Mouse (Mus musculus) heart, embryonic 16.5 days (tissue): ENCODE measurements at regions not wholly inside any gene's neighbourhood (a gene's known extent, or its start where the extent isn't known, plus 50 kb on each side); places are given as distances from the start of the nearest gene placed in this dataset.

Experiments
- ATAC-seq: fragments of 200-750 bp; cut with Nextera tagmentation; replicated peaks from 2 replicates; pipeline ENCODE4 v1.8.0; 2017; ENCODE audit warnings: moderate number of reproducible peaks; ENCODE audit not compliant: insufficient read depth, low FRiP score; ENCODE audit errors: extremely low read depth
- H3K27ac ChIP-seq: fragments of 300-500 bp; sonication (generic); 2 replicates; pipeline ENCODE4 v1.5.1; 2014; ENCODE audit warnings: mild to moderate bottlenecking, low read length, control low read depth, moderate library complexity
- H3K27me3 ChIP-seq: fragments of 300-500 bp; sonication (generic); 2 replicates; pipeline ENCODE4 v1.6.1; 2014; ENCODE audit warnings: low read length, mixed read lengths; ENCODE audit not compliant: control insufficient read depth, insufficient read depth
- H3K36me3 ChIP-seq: fragments of 300-500 bp; sonication (generic); 2 replicates; pipeline ENCODE4 v1.6.1; 2014; ENCODE audit not compliant: control insufficient read depth, insufficient read depth
- H3K4me1 ChIP-seq: fragments of 300-500 bp; sonication (generic); 2 replicates; pipeline ENCODE4 v1.6.1; 2014; ENCODE audit warnings: low read length, mixed read lengths; ENCODE audit not compliant: control insufficient read depth, insufficient read depth
- H3K4me2 ChIP-seq: fragments of 300-500 bp; sonication (generic); 2 replicates; pipeline ENCODE4 v1.6.1; 2014; ENCODE audit warnings: low read depth, mild to moderate bottlenecking, control low read depth, low read length
- H3K4me3 ChIP-seq: fragments of 300-500 bp; sonication (generic); 2 replicates; pipeline ENCODE4 v1.5.1; 2014; ENCODE audit warnings: mild to moderate bottlenecking, control low read depth, low read length
- H3K9ac ChIP-seq: fragments of 300-500 bp; sonication (generic); 2 replicates; pipeline ENCODE4 v1.6.1; 2014; ENCODE audit warnings: low read length, control low read depth
- H3K9me3 ChIP-seq: fragments of 300-500 bp; sonication (generic); replicated peaks from 2 replicates; pipeline ENCODE4 v1.6.1; 2016; ENCODE audit warnings: low read length; ENCODE audit not compliant: control insufficient read depth
- WGBS: fragments of 180-500 bp; shearing (Covaris S2); extraction: QIAGEN DNeasy Blood & Tissue Kit; methylation state at CpG from one replicate; pipeline ENCODE4 v1.1.7; 2014; 5-methylcytosine and 5-hydroxymethylcytosine counted together

DNA sequence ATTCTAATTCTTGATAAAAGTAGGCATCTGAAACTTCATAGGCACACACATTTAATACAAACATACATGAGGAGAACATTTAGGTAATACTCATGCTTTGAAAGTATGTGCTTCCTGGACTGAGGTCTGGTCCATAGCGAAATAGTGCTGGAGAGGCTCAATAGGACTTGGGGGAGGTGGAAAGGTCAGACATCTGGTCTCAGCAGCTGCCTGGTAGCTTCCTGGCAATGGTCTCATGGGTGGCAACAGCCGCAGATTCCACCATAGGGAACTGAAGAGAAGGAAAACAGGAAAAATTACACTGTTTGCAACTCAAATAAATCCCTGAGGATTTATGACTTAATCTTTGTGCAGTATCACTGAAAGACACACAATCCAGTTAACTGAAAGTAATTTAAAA lies 174.0 kb downstream of the Icos start:
- Histone ChIP-seq H3K27ac (no peak overlapping the region), H3K9me3 (no peaks in the 10 kb centered on the region), H3K4me3 (no peak overlapping the region), H3K36me3 (no peaks in the 10 kb centered on the region), H3K4me2 (no peak overlapping the region), H3K9ac (no peak overlapping the region), H3K27me3 (no peaks in the 10 kb centered on the region), H3K4me1 (no peaks in the 10 kb centered on the region)
- 57% methylated on average over 2 of the region's 2 CpGs for WGBS
- no peak for ATAC-seq

DNA sequence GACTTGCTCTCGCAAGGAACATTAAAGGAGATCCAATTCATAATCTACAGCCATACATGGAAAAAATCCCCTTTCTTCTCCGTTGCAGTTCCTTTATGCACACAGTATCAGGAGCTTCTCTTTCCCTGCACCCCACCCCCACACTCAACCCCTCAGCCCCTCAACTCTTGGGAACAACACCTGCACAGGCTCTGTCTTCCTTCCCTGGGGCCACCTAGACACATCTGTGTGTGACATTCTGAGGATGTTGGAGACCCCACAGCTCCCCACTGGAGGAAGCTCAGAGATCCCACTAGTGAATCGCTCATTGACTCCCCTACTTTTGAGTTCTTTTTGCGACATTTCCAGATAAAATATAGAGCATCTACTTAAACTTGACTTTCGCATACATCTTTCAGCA lies 174.4 kb downstream of the Icos start:
- ATAC-seq: no peak
- Histone ChIP-seq H3K27ac (no peak overlapping the region), H3K9ac (no peak overlapping the region), H3K4me1 (no peaks in the 10 kb centered on the region), H3K4me2 (no peak overlapping the region), H3K9me3 (no peaks in the 10 kb centered on the region), H3K27me3 (no peaks in the 10 kb centered on the region), H3K4me3 (no peak overlapping the region), H3K36me3 (no peaks in the 10 kb centered on the region)
- WGBS: 79% methylated on average over 5 of the region's 5 CpGs

DNA sequence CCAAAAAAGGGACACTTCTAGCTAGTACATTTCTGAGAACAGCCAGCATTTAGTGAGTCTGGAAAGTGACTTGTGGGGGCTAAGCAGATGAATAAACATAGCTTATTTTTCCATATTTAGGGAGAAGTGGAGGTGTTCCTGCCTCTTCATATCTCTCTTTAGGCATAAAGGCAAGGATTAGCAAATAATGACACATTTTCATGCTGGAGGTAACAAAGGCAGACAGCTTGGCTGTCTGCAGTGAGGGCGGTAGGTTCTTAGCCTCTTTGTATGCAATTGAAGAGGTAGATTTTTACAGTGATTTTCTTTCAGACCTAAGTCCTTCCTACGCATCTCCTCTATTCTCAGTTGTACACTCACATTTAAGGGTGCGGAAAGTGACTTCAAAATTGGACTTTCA lies 176.5 kb downstream of the Icos start:
- no peak overlapping the region for H3K4me3 ChIP-seq
- no peaks in the 10 kb centered on the region for H3K36me3 ChIP-seq
- H3K4me2 ChIP-seq: no peak overlapping the region
- H3K27me3 ChIP-seq: no peaks in the 10 kb centered on the region
- ATAC-seq: no peak
- no peaks in the 10 kb centered on the region for H3K9me3 ChIP-seq
- 86% methylated on average over 3 of the region's 3 CpGs for WGBS
- H3K27ac ChIP-seq: no peak overlapping the region
- H3K4me1 ChIP-seq: no peaks in the 10 kb centered on the region
- H3K9ac ChIP-seq: no peak overlapping the region

DNA sequence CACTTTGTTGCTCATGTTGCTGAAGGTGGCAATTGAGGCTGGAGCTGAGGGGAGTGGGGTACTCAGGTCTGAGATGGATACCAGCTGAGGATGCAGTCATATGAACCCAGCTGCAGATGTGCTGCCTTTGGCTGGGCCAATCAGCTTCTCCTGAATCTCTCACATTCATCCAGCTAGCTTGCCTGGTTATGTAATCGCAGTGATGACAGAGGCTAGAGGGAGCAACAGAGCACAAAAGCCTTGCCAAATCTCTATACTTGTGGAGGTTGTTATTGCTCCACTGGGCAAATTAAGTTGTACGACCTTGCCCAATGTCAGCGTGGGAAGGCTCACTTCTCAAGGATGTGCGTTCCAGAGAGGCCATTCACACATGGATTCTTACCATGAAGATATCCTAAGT lies 179.5 kb downstream of the Icos start:
- Histone ChIP-seq H3K36me3 (no peaks in the 10 kb centered on the region), H3K4me1 (no peaks in the 10 kb centered on the region), H3K27ac (no peak overlapping the region), H3K4me3 (no peak overlapping the region), H3K9ac (no peak overlapping the region), H3K4me2 (no peak overlapping the region), H3K27me3 (no peaks in the 10 kb centered on the region), H3K9me3 (no peaks in the 10 kb centered on the region)
- WGBS: 71% methylated on average over 4 of the region's 4 CpGs
- no peak for ATAC-seq

DNA sequence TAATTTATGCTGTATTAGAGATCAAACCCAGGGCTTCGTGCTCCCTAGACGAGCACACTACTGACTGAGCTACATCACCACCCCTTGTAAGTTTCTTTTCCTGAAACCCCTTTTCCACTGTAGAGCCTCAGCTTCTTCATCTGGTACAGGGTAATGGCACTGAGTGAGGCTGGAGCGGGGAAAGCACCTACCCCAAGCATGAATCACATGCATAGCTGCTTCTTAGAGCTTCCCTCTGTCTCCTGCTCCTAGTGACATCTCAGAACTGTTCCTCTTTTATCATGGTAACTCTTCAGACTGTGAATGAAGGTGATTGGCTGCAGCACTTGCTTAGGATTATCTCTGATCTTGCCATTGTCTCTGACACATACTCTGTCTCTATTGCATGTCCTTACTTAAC lies 182.8 kb downstream of the Icos start:
- Histone ChIP-seq H3K27me3 (no peaks in the 10 kb centered on the region), H3K36me3 (no peaks in the 10 kb centered on the region), H3K9ac (no peak overlapping the region), H3K9me3 (no peaks in the 10 kb centered on the region), H3K4me1 (no peaks in the 10 kb centered on the region), H3K4me2 (no peak overlapping the region), H3K27ac (no peak overlapping the region), H3K4me3 (no peak overlapping the region)
- WGBS: 81% methylated on average over 3 of the region's 3 CpGs
- no peak for ATAC-seq

DNA sequence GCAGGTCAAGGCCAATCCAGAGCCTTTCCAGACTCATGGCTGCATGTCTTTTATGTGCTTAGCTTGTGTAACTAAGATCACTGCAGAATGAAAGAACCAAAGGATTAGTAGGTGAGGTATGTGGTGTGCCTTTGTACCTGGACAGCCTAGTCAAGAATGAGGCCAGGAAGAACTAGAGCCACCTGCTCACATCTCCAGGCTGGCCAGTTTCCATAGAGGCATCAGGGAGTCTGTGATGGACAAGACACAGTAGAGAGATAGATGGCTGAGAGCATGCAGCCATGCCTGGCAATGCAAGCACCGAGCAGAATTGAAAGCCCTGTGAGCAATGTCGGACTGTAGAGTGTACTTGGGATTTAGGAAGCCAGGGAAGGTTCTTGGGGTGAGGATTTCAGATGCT lies 186.5 kb downstream of the Icos start:
- H3K9me3 ChIP-seq: no peaks in the 10 kb centered on the region
- H3K9ac ChIP-seq: no peak overlapping the region
- H3K36me3 ChIP-seq: no peaks in the 10 kb centered on the region
- no peak overlapping the region for H3K4me2 ChIP-seq
- no peak overlapping the region for H3K4me3 ChIP-seq
- no peaks in the 10 kb centered on the region for H3K4me1 ChIP-seq
- H3K27me3 ChIP-seq: no peaks in the 10 kb centered on the region
- no peak overlapping the region for H3K27ac ChIP-seq
- ATAC-seq: no peak
- WGBS: 89% methylated on average over 2 of the region's 2 CpGs

DNA sequence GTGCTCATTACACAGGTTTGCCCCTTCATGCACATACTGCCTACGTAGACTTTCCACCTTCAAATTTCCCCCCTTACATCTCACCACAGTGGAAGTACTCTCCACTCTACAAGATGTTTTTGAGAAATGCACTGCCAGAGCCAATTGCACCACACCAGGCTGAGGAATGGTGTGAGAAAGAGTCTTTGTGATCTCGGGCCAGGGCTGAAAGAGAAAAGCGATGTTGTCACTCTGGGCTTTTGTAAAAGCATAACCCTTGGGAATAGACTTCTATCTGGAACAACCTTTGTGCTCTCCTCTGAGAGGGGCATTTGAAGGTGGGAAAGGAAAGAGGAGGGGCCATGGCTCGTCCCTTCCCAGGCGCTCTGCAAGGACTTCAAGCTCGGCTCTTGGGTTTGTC lies 194.2 kb downstream of the Icos start:
- WGBS: 63% methylated on average over 6 of the region's 6 CpGs
- ATAC-seq: no peak

DNA sequence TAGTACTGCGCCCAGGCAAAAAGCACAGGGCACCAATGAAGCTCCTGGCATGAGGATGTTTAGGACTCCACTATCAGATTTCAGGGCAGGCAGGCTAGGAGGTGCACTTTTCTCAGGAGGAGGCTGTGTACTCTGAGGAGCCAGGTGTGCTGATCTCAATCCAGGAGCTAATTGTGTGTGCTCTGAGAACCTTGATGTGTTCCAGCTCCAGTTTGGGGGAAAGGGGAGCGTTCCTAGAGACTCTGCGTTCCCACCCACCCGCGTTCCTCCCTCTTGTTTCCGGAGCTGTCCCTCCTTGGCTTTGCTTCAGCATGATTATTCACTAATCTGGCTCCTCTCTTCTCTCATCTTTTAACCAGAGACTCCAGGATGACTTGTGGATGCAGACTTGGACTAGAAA lies 195.2 kb downstream of the Icos start:
- Histone ChIP-seq H3K9me3 (no peaks in the 10 kb centered on the region), H3K4me3 (no peak overlapping the region), H3K4me1 (no peaks in the 10 kb centered on the region), H3K9ac (no peak overlapping the region), H3K27me3 (no peaks in the 10 kb centered on the region), H3K27ac (no peak overlapping the region), H3K4me2 (no peak overlapping the region), H3K36me3 (no peaks in the 10 kb centered on the region)
- ATAC-seq: no peak
- WGBS: 66% methylated on average over 6 of the region's 6 CpGs

More for the DNA sequence above, 194.2 kb downstream of the Icos start:
- Histone ChIP-seq H3K36me3 (no peaks in the 10 kb centered on the region), H3K9ac (no peak overlapping the region), H3K4me2 (no peak overlapping the region), H3K27me3 (no peaks in the 10 kb centered on the region), H3K4me1 (no peaks in the 10 kb centered on the region), H3K9me3 (no peaks in the 10 kb centered on the region), H3K4me3 (no peak overlapping the region), H3K27ac (no peak overlapping the region)

DNA sequence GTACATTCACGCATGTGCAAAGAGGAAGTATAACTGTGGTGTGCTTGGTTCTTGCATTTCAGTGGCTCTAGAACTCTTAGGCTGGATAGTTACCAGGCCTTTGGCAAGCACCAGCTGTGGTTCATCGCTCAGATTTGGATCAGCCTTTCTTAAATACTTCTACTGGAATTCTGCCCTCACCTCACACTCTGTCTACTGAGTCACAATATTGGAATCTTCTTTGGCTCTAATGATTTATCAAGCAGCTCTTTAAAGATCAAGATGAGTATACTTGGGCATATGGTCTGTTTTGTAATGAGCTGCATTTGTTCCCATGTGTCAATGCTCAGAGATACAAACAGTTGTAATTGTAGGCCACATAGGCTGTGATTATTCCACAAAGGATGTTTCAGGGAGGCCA lies 197.5 kb downstream of the Icos start:
- no peak overlapping the region for H3K4me3 ChIP-seq
- no peak for ATAC-seq

DNA sequence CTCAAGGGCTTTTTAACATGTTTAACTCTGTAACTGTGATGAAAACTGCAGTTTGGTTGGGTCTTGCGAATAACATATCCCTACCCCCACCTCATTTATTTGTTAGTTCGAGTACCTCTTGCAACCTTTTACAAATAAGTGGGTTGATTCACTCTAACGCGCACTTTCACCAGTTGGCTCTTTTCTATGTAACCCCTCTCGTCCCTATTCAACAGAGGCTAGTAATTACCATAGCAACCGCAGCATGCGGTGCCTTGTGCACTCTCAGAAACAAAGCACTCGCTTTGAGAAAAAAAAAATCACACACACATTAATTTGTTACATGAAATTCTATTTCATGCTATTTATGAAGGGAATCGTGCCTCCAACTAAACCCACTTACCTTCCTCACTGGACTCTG lies 201.7 kb downstream of the Icos start:
- Histone ChIP-seq H3K27ac (no peak overlapping the region), H3K36me3 (no peaks in the 10 kb centered on the region), H3K9me3 (no peaks in the 10 kb centered on the region), H3K27me3 (no peaks in the 10 kb centered on the region), H3K9ac (no peak overlapping the region), H3K4me1 (peaks cover 2% of the 10 kb centered on the region; the same call in 1 of the 2 replicates), H3K4me2 (no peak overlapping the region), H3K4me3 (no peak overlapping the region)
- WGBS: 80% methylated on average over 9 of the region's 9 CpGs
- ATAC-seq: no peak

More for the DNA sequence above, 197.5 kb downstream of the Icos start:
- 89% methylated on average over 2 of the region's 2 CpGs for WGBS
- H3K36me3 ChIP-seq: no peaks in the 10 kb centered on the region
- H3K9me3 ChIP-seq: no peaks in the 10 kb centered on the region
- H3K27me3 ChIP-seq: no peaks in the 10 kb centered on the region
- no peak overlapping the region for H3K27ac ChIP-seq
- no peak overlapping the region for H3K4me2 ChIP-seq
- no peaks in the 10 kb centered on the region for H3K4me1 ChIP-seq
- H3K9ac ChIP-seq: no peak overlapping the region
